Mouse (Mus musculus) MEL (cell line): Measurements from ENCODE around the gene Bbox1.

ENCODE experiments used
- TAL1 ChIP-seq: IDR thresholded peaks from 2 replicates; pipeline ENCODE4 v1.6.1; 2012; ENCODE audit warnings: mild to moderate bottlenecking, inconsistent platforms, low read length, moderate library complexity, mixed read lengths
- ZC3H11A ChIP-seq: IDR thresholded peaks from 2 replicates; pipeline ENCODE4 v1.6.1; 2012; ENCODE audit warnings: low read depth, mild to moderate bottlenecking, inconsistent platforms, low read length, improper control_type of control experiment

DNA sequence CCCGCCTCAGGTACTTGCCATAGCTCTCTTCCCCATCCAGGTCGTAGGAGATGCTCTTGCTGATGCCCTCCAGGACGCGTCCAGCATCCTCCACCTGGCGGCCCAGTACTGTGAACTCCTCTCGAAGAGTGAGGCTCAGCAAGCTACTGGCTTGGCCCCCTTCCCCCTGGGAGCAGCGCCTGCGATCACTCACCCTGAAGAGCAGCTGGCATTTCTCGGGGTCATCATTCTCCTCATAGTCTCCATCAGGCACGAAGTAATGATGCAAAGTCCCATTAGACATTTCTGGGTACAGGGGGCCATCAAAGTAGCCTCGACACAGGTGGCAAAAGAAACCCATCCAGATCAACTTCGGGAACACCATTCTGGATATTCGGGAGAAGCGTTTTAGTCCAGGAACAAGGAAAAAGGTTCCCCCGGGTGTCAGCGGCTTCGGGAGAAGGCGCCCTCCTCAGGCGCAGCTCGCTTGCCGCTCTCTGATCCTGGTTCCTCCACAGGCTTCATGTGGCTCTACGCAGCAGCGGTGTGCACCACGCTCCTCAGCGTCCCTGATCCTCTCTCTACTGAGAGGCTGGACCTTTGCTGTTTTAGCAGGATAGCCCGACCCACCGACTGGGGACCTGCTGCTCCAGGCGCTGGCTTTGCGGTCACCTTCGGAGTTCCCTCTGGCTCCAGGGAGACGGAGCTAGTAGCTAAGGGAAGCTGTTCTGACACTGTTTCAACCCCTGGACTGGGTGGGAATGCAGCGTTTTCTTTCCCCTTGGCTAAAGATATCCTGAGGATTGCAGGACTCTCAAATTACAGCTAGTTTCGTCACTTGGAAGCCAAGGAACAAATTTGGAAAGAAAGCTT, 48.3 kb upstream of the Bbox1 start, which contains the start of gene Fibin:
- TF ChIP-seq TAL1 (no peak), ZC3H11A (no peak)
